Comparison of ENCODE assay signal across 8 mouse cellular contexts in the genomic region with DNA sequence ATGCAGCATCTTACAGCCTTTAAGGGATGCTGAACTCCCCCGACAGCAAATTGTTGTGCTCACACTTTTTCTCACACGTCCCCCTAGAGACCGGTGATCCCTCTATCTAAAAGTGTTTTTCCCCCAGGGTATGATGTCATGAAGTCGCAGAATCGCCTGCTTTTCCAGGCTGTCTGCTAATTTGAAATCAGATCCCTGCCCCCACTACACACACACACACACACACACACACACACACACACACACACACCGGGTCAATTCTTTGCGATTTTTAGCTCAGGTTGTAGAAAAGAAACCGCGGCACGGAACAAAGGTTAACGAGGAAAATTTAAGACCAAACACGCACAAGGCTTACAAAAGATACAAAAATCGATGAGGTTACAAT. TPM values are rescaled to one million over a fixed set of nuclear protein-coding genes. Genes with fewer than 3 reads are reported as not detected.
DNase-seq lines count a peak whose midpoint lies in the region; ATAC-seq and TF ChIP-seq lines count a peak whose summit lies in the region.

No protein-coding gene starts in this region.

- no peak for DNase-seq in kidney, postnatal 10 days
- DNase-seq in hindbrain, embryonic 11.5 days (ENCODE audit: low spot score), result no peak
- no peak for DNase-seq in midbrain, embryonic 11.5 days (ENCODE audit: low spot score, missing footprints)
- no peak for DNase-seq in ovary, postnatal 10 days (ENCODE audit: low spot score)
- DNase-seq in embryo, embryonic 10 days (ENCODE audit: low spot score), result no peak
- no peak for DNase-seq in left cerebral cortex, adult 11 months (ENCODE audit: low spot score)

- no peak for TF ChIP-seq CTCF in bone marrow macrophage, adult 2 months (IDR thresholded peaks at IDR 0.05; ENCODE audit: low read depth, low read length)

- peak overlapping the region; percentile 53 for H3K4me3 ChIP-seq in kidney, embryonic 14.5 days (ENCODE audit: low read length)
- peak overlapping the region; percentile 85 for H3K4me3 ChIP-seq in bone marrow macrophage, adult 2 months (ENCODE audit: insufficient read depth, low read length)
- H3K4me3 ChIP-seq in hindbrain, embryonic 11.5 days (ENCODE audit: low read depth, low read length), result peak overlapping the region; percentile 71
- H3K4me3 ChIP-seq in midbrain, embryonic 11.5 days (ENCODE audit: low read depth, low read length), result peak overlapping the region; percentile 77

- no peak overlapping the region for H3K27ac ChIP-seq in kidney, embryonic 14.5 days (ENCODE audit: low read depth, low read length)
- H3K27ac ChIP-seq in bone marrow macrophage, adult 2 months (ENCODE audit: insufficient read depth, low read depth, low read length), result peak overlapping the region; percentile 21
- peak overlapping the region; percentile 51; the same call in 1 of the 2 replicates for H3K27ac ChIP-seq in hindbrain, embryonic 11.5 days (ENCODE audit: low read depth, low read length)
- H3K27ac ChIP-seq in midbrain, embryonic 11.5 days (ENCODE audit: low read depth, low read length), result no peak overlapping the region

- H3K36me3 ChIP-seq in kidney, embryonic 14.5 days (ENCODE audit: control insufficient read depth, insufficient read depth, low read length), result no peaks in the 10 kb centered on the region
- no peaks in the 10 kb centered on the region for H3K36me3 ChIP-seq in hindbrain, embryonic 11.5 days (ENCODE audit: control insufficient read depth, insufficient read depth, low read length)
- H3K36me3 ChIP-seq in midbrain, embryonic 11.5 days (ENCODE audit: control insufficient read depth, insufficient read depth, low read length), result no peaks in the 10 kb centered on the region

- 0 out of 2 replicates have a peak, but pooled peaks have one; percentile 9 for ATAC-seq in kidney, embryonic 14.5 days (ENCODE audit: low FRiP score, low TSS enrichment)
- no peak for ATAC-seq in hindbrain, embryonic 11.5 days (ENCODE audit: low FRiP score)
- ATAC-seq in midbrain, embryonic 11.5 days (ENCODE audit: low FRiP score), result peak; percentile 52; the same call in 1 of the 2 replicates

- H3K27me3 ChIP-seq in kidney, embryonic 14.5 days (ENCODE audit: control insufficient read depth, insufficient read depth, low read length), result peaks cover 11% of the 10 kb centered on the region
- H3K27me3 ChIP-seq in hindbrain, embryonic 11.5 days (ENCODE audit: control insufficient read depth, insufficient read depth, low read length), result 0 out of 2 replicates have a peak, but pooled peaks cover 3% of the 10 kb centered on the region
- peaks cover 9% of the 10 kb centered on the region for H3K27me3 ChIP-seq in midbrain, embryonic 11.5 days (ENCODE audit: control insufficient read depth, insufficient read depth, low read length)

- peak overlapping the region; percentile 83 for H3K4me2 ChIP-seq in kidney, embryonic 14.5 days (replicated peaks; ENCODE audit: low read depth, low read length)
- peak overlapping the region; percentile 55 for H3K4me2 ChIP-seq in hindbrain, embryonic 11.5 days (replicated peaks; ENCODE audit: low read depth, low read length)
- H3K4me2 ChIP-seq in midbrain, embryonic 11.5 days, result peak overlapping the region; percentile 78

- WGBS in kidney, embryonic 14.5 days, result 3% methylated on average over 13 of the region's 13 CpGs
- 6% methylated on average over 13 of the region's 13 CpGs for WGBS in hindbrain, embryonic 11.5 days
- 6% methylated on average over 13 of the region's 13 CpGs for WGBS in midbrain, embryonic 11.5 days

- TF ChIP-seq POLR2A in bone marrow macrophage, adult 2 months (IDR thresholded peaks at IDR 0.05; ENCODE audit: borderline replicate concordance, low read depth, low read length), result no peak

- no peaks in the 10 kb centered on the region for H3K9me3 ChIP-seq in kidney, embryonic 14.5 days (ENCODE audit: control insufficient read depth, low read length)
- no peaks in the 10 kb centered on the region for H3K9me3 ChIP-seq in hindbrain, embryonic 11.5 days (ENCODE audit: control insufficient read depth, low read length)
- no peaks in the 10 kb centered on the region for H3K9me3 ChIP-seq in midbrain, embryonic 11.5 days (ENCODE audit: control insufficient read depth, low read length)

- H3K4me1 ChIP-seq in kidney, embryonic 14.5 days (ENCODE audit: control insufficient read depth, insufficient read depth, low read length), result no peaks in the 10 kb centered on the region
- H3K4me1 ChIP-seq in bone marrow macrophage, adult 2 months (ENCODE audit: control insufficient read depth, insufficient read depth, low read length), result peaks cover 11% of the 10 kb centered on the region
- H3K4me1 ChIP-seq in hindbrain, embryonic 11.5 days (replicated peaks; ENCODE audit: control insufficient read depth, insufficient read depth, low read length), result no peaks in the 10 kb centered on the region
- H3K4me1 ChIP-seq in midbrain, embryonic 11.5 days (ENCODE audit: control insufficient read depth, insufficient read depth, low read length), result 0 out of 2 replicates have a peak, but pooled peaks cover 7% of the 10 kb centered on the region

- H3K9ac ChIP-seq in kidney, embryonic 14.5 days (ENCODE audit: low read depth, low read length), result peak overlapping the region; percentile 53
- peak overlapping the region; percentile 86; the same call in 1 of the 2 replicates for H3K9ac ChIP-seq in hindbrain, embryonic 11.5 days (ENCODE audit: low read depth, low read length)
- H3K9ac ChIP-seq in midbrain, embryonic 11.5 days (ENCODE audit: low read length), result peak overlapping the region; percentile 76

RNA-seq across cellular contexts. Expression of a gene that starts 0.7 kb away (rescaled TPM):
- polyA plus RNA-seq in kidney, embryonic 14.5 days (2014; fragmentation: Nextera tagmentation; extraction: Ambion mirVana), result 7.4 and 9.1 TPM in 2 replicates
- 34.5 and 37.1 TPM in 2 replicates for polyA plus RNA-seq in bone marrow macrophage, adult 2 months (2012; ENCODE audit: insufficient read depth, insufficient read length, missing spikeins)
- polyA plus RNA-seq in hindbrain, embryonic 11.5 days (2014; fragmentation: Nextera tagmentation; extraction: Ambion mirVana), result 19.4 and 25.8 TPM in 2 replicates
- 16.6 and 17.7 TPM in 2 replicates for polyA plus RNA-seq in midbrain, embryonic 11.5 days (2014; fragmentation: Nextera tagmentation; extraction: Ambion mirVana)

RNA-seq across cellular contexts. Expression of a gene that starts 36.7 kb away (rescaled TPM):
- polyA plus RNA-seq in kidney, embryonic 14.5 days (2014; fragmentation: Nextera tagmentation; extraction: Ambion mirVana), result not detected in 2 replicates
- not detected in 2 replicates for polyA plus RNA-seq in bone marrow macrophage, adult 2 months (2012; ENCODE audit: insufficient read depth, insufficient read length, missing spikeins)
- polyA plus RNA-seq in hindbrain, embryonic 11.5 days (2014; fragmentation: Nextera tagmentation; extraction: Ambion mirVana), result 0.08 and 0.18 TPM in 2 replicates
- polyA plus RNA-seq in midbrain, embryonic 11.5 days (2014; fragmentation: Nextera tagmentation; extraction: Ambion mirVana), result not detected in 2 replicates

RNA-seq across cellular contexts. Expression of a gene that starts 57.9 kb away (rescaled TPM):
- polyA plus RNA-seq in kidney, embryonic 14.5 days (2014; fragmentation: Nextera tagmentation; extraction: Ambion mirVana), result 20.0 and 20.6 TPM in 2 replicates
- 14.4 and 14.6 TPM in 2 replicates for polyA plus RNA-seq in bone marrow macrophage, adult 2 months (2012; ENCODE audit: insufficient read depth, insufficient read length, missing spikeins)
- polyA plus RNA-seq in hindbrain, embryonic 11.5 days (2014; fragmentation: Nextera tagmentation; extraction: Ambion mirVana), result 19.1 and 20.8 TPM in 2 replicates
- 16.8 and 17.9 TPM in 2 replicates for polyA plus RNA-seq in midbrain, embryonic 11.5 days (2014; fragmentation: Nextera tagmentation; extraction: Ambion mirVana)

Comparison
In these comparisons a context has a peak if more than half of its experiments do, and no peak if none do; other contexts are left out.
1. H3K27ac ChIP-seq: peak in bone marrow macrophage, adult 2 months (single experiment) and hindbrain, embryonic 11.5 days (single experiment); none in kidney, embryonic 14.5 days (single experiment) and midbrain, embryonic 11.5 days (single experiment).
2. Peak in every context shown above with its lines, with median percentiles within 50 percentile points of each other: H3K4me2 ChIP-seq, H3K4me3 ChIP-seq and H3K9ac ChIP-seq.